Mouse (Mus musculus): Measurements from ENCODE around the gene Agtr1b.
A peak's percentile ranks its signal among the peaks of the same experiment; 100 is the strongest.

The Agtr1b gene

DNA sequence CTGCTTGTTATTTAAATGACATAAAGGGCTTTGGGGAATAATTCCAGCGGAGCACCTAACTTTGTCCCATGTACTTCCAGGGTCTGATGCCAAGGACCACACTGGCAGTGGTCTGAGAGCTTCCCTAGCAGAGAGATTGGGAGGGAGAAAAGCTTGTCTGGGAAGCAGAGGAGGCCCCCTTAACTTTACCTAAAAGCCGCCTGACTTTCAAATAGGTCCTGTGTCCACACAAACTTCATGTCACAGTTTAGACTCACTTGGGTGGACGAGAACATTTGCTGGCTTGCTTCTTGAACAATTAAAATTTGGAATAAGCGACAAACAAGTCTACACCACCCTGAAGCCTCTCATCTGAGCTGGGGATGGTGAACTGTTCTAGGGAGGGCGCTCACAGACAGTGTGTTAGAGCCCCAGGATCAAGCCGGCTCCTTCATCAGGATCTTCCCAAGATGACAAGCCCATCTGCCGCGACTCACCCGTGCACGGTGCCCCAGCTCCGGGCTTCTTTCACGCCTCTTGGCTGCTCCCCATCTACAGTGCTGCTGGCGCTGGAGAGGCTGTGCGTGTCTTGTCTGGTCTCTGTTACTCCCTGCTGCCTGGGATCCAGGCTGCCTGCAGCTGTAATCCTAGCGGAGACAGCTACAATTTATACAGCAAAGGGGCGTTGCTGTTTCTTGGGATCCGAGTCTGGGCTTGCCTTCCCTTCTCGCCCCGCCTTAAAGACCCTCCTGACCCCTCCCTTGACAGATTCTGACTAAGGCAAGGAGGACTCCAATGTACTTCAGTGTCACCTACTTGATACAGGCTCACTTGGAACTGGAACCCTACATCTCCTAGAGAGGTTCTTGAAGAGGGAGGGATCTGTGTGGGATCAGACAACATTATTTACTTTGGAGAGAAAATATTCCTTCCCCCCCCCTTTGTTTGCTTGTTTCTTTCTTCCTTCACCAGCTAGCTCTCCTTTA, at the start of gene Agtr1b:
TSS of gene Agtr1b (minus strand) at position 620 of the 965 bp plus-strand sequence.
- DNase-seq (ENCODE audit: low spot score), result no peak

DNA sequence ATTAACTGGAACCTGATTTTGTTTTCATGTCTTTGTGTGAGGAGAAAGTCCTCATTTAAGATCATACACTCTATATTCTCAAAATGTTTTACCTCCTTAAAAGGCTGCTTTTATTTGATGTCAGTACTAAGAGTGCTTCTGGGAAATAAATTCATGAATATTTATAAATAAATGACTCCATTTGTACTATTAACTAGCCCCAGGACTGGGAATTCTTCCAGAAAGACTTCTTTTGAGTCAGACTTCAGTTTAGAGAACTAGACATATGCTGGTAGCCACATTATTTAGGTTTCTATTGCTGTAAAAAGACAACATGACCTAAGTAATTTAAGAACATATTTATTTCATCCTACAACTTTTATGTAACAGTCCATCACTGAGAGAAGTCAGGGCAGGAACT, 13.4 kb downstream of the Agtr1b start:
- no peak for DNase-seq (ENCODE audit: low spot score)

DNA sequence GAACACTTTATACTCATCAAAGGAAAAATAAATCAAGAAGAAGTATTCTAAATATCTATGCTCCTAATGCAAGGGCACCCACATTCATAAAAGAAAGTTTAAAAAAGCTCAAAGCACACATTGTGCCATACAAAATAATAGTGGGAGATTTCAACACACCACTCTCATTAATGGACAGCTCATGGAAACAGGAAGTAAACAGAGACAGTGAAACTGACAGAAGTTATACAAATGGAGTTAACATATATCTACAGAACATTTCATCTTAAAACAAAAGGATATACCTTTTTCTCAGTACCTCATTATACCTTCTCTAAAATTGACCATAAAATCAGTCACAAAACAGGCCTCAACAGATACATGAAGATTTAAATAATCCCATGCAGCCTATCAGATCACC, 18.8 kb downstream of the Agtr1b start:
- DNase-seq (ENCODE audit: low spot score), result no peak

DNA sequence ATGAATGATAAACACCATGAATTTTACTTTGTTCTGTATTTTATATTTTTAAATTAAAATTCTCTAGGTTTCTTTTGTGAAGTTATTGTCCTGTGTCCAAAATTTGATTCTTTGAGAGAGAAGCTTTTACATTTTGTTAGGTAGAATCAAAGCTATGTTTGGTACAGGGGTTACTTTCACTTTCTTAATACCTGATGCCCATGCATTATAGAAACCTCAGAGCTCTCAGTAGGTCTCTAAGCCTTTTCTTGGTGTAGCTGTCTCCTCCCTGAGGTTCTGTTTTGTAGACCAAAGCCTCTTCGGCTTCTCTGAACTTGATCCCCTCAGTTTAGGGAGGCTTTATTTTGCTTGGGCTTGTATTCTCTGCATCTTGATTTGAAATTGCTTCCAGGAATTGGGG, 26.6 kb downstream of the Agtr1b start:
- DNase-seq (ENCODE audit: low spot score), result no peak

DNA sequence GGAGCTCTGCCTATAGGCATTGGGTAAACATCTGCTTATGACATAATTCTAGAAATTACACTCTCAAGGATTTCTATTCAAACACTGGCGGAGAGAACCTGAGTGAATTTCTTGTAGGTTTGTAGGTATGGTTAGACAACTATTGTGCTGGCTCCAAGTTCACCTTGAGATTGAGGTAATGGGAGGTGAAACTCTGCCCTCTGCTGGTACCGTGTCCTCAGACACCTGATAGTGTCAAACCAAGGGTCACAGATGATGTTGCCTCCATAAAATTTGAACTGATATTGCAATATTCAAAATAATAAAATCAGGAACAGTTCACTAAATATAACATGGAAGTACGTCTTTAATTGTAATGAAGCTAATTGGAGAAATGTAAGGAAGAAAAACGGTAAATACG, 32.3 kb downstream of the Agtr1b start:
- DNase-seq (ENCODE audit: low spot score), result peak; percentile 3

DNA sequence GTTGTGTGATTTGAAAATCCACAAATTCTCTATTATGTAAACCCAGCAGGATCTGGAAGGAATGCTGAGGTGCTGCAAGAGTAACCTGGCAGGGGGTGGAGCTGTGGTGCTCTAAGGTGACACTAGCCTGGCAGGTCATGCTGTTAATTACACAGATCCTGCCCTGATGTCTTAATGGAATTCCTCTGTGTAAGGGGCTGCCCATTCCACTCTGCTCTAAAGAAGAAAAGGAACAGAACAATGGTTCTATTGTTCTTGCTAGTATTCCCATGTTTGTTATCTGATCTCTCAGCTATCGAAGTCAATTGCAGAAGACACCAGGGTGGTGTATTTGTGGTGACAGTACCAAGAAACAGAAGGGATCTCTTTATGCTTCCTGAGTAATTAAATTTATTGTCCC, 49.7 kb downstream of the Agtr1b start:
- DNase-seq (ENCODE audit: low spot score), result no peak

DNA sequence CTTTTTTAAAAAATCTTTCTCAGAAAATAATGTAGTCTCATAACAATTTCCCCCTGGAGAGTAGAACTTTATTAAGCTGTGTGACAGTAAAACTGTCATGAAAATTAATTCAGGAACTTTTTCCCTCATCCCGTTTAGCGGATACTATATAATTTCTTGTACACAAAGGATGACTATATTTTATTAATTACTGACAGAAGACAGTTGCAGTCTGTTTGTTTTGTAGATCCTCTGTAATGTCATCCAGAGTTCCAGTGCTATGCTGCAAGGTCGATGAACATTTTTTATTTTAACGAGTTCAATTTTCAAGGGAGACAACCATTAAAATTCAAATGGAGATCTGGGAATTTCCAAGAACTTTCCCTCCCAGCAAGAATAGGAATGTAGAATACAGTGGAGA, 57.8 kb downstream of the Agtr1b start:
- DNase-seq (ENCODE audit: low spot score), result no peak

DNA sequence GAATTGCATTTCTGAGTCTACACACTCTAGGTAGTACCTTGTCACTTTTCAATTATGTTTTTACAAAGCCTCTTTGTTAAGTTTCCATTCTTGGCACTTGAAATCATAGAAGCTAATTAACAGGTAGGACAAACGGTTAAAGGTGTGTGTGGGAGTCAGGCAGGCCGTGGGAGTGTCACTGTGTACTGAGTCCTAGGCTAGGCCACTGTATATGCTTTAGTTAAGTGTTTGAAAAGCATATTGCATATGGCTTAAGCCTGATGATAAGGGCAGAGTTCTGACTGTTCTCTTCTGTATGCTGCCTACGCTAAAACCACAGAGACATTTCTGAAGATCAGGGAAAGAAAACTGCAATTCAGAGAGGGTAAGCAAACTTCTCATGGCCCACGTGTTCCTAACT, 59.7 kb downstream of the Agtr1b start:
- no peak for DNase-seq (ENCODE audit: low spot score)

DNA sequence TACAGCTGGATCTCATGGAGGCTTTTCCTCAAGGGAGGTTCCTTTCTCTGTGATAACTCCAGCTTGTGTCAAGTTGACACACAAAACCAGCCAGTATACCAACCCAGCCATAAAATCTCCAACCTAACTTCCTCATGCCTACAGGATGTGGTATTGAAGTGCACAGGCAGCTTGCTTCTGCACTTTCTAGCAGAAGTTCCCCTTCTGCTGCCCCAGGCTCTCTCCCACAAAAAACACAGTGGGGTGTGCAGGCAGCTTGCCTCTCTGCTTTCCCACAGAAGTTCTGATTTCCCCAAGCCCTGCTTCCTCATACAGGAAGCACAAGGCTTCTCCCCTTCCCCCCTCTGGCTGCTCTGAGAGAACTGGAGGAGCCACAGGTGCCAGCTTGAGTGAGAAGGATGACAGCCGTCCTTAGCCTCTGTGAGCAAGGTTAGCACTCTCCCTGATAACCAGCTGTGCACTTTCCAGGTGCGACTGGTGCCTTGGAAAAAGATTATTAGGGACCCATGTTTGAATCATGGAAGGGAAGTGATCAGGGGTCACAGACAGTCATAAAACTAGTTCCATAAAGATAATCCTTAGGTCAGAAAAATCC, 62.1 kb downstream of the Agtr1b start:
- no peak for DNase-seq (ENCODE audit: low spot score)

DNA sequence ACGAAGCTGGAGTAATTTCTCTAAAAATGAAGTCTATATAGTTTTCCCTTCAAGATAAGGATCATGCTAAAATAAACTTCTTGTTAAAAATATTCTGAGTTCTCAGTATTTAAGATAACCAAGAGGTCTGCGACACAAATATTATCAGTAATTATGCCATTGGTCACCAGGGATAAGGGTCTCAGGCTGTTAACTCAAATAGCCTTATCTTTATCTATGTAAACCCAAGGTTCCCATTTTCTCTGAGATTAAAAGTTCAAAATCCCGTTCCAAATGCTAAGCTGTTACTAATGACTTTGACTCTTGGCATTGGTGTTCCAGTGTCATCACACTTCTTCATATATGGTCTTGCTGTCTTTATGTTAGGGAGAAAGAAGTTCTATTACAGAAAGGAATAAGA, 71.4 kb downstream of the Agtr1b start:
- DNase-seq (ENCODE audit: low spot score), result no peak

DNA sequence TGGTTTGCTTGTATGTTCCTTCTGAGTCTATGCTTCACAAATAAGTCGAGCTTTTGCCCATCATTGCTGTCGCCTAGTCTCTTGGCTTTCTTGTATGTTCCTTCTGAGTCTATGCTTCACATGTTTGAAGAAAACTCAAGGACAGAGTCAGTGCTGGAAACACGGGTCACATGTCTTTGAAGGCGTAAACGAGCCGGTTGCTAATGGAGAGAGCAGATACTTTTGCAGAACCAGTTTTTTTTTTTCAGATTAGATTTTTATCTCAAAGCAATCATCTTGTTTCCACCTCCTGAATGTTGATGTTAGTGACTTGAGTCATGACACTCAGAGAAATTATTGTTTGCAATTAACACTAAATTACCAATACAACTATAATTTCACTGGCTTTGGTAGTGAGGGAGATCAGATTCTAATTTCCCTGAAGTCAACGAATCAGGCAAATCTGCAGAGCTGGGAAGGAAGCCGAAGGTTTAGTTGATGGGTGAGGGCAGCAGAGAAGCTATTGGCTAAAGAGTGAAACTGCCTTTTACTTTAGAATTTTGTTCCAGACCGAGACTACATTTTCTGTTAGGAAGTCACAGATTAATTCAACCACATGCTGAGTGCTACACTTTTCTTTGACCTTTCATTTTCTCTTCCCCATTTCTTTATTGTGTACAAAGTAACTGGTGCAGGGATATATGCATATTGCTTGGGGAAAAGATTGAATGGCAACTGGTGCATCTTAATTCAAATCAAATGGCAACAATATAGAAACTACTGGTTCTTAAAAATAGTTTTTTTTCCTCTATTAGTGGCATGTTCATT, 72.2 kb downstream of the Agtr1b start:
- DNase-seq (ENCODE audit: low spot score), result no peak

DNA sequence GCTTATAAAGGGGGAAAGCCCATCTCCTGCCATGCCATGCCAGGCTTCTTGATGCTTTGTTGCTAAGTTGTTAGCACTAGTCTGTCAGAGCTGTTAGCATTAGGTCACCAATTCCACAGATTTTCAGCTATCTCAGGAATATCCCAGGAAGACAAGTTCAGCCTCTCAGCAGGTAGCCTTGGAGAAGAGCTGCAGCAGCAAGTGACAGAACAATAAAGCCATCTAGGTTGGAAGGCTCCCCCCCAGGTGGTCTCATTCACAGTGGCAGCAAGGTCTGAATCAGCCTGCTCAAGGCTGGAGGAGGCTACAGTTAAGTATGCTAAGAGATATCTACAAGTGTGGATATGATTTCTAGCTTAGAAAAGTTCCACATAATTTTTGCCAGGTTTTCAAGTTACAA, 75.6 kb downstream of the Agtr1b start:
- no peak for DNase-seq (ENCODE audit: low spot score)

DNA sequence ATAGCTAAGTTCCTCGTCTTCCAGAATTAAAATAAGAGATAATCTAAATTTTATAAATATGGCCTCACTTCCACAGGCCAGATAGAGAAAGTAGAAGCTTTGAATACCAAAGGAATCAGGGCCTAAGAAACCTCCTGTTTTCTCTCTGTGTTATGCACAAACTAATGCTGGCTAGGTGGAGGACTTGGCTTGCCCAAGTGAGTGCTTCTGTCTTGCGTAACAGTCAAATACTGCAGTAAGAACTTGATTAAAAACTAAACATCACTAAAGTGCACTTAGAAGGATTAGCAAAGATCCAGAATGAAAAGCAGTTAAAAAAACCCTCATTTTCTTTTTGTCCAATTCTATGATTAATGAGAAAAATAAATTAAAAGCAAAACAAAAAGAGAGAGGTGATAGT, 78.2 kb downstream of the Agtr1b start:
- DNase-seq (ENCODE audit: low spot score), result no peak

DNA sequence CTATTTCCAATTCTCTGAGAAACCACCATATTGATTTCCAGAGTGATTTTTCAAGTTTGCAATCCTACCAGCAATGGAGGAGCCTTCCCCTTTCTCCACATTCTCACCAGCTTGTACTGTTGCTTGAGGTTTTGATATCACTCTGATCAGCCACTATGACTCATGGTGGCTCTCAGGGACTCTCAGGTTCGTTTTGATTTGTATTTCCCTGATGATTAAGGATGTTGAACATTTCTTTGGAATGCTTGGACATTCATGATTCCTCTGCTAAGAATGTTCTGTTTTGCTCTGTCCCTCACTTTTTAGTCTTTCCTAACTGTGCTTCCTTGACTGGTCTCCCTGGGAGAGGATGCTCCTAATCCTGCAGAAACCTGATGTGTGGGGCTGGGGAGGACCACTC, 85.2 kb downstream of the Agtr1b start:
- no peak for DNase-seq (ENCODE audit: low spot score)

DNA sequence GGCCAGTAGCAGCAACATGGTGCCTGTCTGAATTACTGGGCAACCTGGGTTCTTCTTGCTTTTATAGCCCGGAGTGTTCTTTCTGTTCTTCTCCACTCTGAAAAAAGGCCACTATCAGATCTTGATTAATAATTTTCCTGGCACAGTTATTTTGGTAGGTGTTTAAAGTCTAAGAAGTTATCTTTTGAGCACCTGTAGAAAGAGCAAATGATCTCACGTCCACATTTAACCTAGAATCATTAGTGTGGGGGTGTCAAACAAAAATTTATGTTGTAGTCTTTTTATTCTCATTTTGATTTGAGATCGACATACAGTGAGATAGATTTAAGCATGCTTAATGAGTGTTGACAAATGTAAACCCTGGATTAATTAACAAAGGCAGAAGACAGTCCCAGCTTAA, 91.3 kb downstream of the Agtr1b start, which contains the start of gene Cpb1:
TSS of gene Cpb1 (minus strand) at position 101 of the 400 bp plus-strand sequence.
- DNase-seq (ENCODE audit: low spot score), result no peak

Measured in ovary, postnatal 36 days (tissue).